Mouse (Mus musculus) ES-E14 (cell line): Measurements from ENCODE around the gene Dapk3.

Experiments used
- CHD2 ChIP-seq: IDR thresholded peaks from 2 replicates; pipeline ENCODE4 v1.6.1; 2014; ENCODE audit warnings: mild to moderate bottlenecking, low read depth, low read length, inconsistent platforms
- MAFK ChIP-seq: IDR thresholded peaks from 2 replicates; pipeline ENCODE4 v1.6.1; 2014; ENCODE audit warnings: mild to moderate bottlenecking, low read depth, low read length, inconsistent platforms; ENCODE audit not compliant: insufficient read depth
- ZC3H11A ChIP-seq: IDR thresholded peaks from 2 replicates; pipeline ENCODE4 v1.6.1; 2012; ENCODE audit warnings: low read depth, mild to moderate bottlenecking, inconsistent platforms, low read length, borderline replicate concordance
- ZNF384 ChIP-seq: IDR thresholded peaks from 2 replicates; pipeline ENCODE4 v1.6.1; 2012; ENCODE audit warnings: low read depth, low read length, inconsistent platforms

- TF ChIP-seq ZNF384 (no peak), CHD2 (no peak), MAFK (no peak), ZC3H11A (no peak)
Measured at GRCm38 (mm10) chr10:81173132-81173531, 9.7 kb upstream of the Dapk3 start.
